Mouse (Mus musculus): ENCODE measurements around the gene Dynlrb1. TPM values are rescaled to one million over a fixed set of nuclear protein-coding genes. Genes with fewer than 3 reads are reported as not detected.
A peak's percentile ranks its signal among the peaks of the same experiment; 100 is the strongest.

Gene Dynlrb1
- polyA plus RNA-seq, 1 experiment from 2014 or later, result 119 TPM

GRCm38 (mm10) chr2:155249588-155249987 lies 13.3 kb downstream of the Dynlrb1 start:
- ATAC-seq (ENCODE audit: insufficient read depth), result no peak
- H3K9me3 ChIP-seq (replicated peaks), result no peaks in the 10 kb centered on the region
- peaks cover 59% of the 10 kb centered on the region for H3K36me3 ChIP-seq (replicated peaks)
- no peaks in the 10 kb centered on the region for H3K4me1 ChIP-seq (replicated peaks)
- H3K9ac ChIP-seq, result no peak overlapping the region
- no peak overlapping the region for H3K27ac ChIP-seq (replicated peaks)
- 69% methylated on average over 5 of the region's 5 CpGs for WGBS (ENCODE audit: insufficient replicate concordance)
- no peaks in the 10 kb centered on the region for H3K27me3 ChIP-seq
- no peak overlapping the region for H3K4me2 ChIP-seq
- H3K4me3 ChIP-seq (replicated peaks), result no peak overlapping the region

GRCm38 (mm10) chr2:155265526-155265925 lies 29.2 kb downstream of the Dynlrb1 start:
- Histone ChIP-seq H3K4me2 (no peak overlapping the region), H3K27ac (replicated peaks) (no peak overlapping the region), H3K4me3 (replicated peaks) (no peak overlapping the region), H3K9me3 (replicated peaks) (no peaks in the 10 kb centered on the region), H3K4me1 (replicated peaks) (0 out of 2 replicates have a peak, but pooled peaks cover 5% of the 10 kb centered on the region), H3K9ac (no peak overlapping the region), H3K27me3 (no peaks in the 10 kb centered on the region), H3K36me3 (replicated peaks) (no peaks in the 10 kb centered on the region)
- WGBS (ENCODE audit: insufficient replicate concordance), result 60% methylated on average over 6 of the region's 6 CpGs
- ATAC-seq (ENCODE audit: insufficient read depth), result no peak

- Histone ChIP-seq H3K4me2 (no peak overlapping the region), H3K27me3 (no peaks in the 10 kb centered on the region), H3K27ac (replicated peaks) (no peak overlapping the region), H3K4me1 (replicated peaks) (0 out of 2 replicates have a peak, but pooled peaks cover 5% of the 10 kb centered on the region), H3K9me3 (replicated peaks) (no peaks in the 10 kb centered on the region), H3K36me3 (replicated peaks) (no peaks in the 10 kb centered on the region), H3K4me3 (replicated peaks) (no peak overlapping the region), H3K9ac (no peak overlapping the region)
- no peak; the same call in 1 of the 2 replicates for ATAC-seq (ENCODE audit: insufficient read depth)
- WGBS (ENCODE audit: insufficient replicate concordance), result 57% methylated on average over 5 of the region's 5 CpGs
Measured at GRCm38 (mm10) chr2:155266896-155267295, 30.6 kb downstream of the Dynlrb1 start.

GRCm38 (mm10) chr2:155271957-155272356 lies 35.6 kb downstream of the Dynlrb1 start:
- Histone ChIP-seq H3K4me3 (replicated peaks) (no peak overlapping the region), H3K4me2 (no peak overlapping the region), H3K9me3 (replicated peaks) (no peaks in the 10 kb centered on the region), H3K27me3 (no peaks in the 10 kb centered on the region), H3K9ac (no peak overlapping the region), H3K36me3 (replicated peaks) (no peaks in the 10 kb centered on the region), H3K27ac (replicated peaks) (no peak overlapping the region), H3K4me1 (replicated peaks) (peaks cover 14% of the 10 kb centered on the region)
- WGBS (ENCODE audit: insufficient replicate concordance), result 65% methylated on average over 6 of the region's 6 CpGs
- ATAC-seq (ENCODE audit: insufficient read depth), result no peak

GRCm38 (mm10) chr2:155272396-155273170 lies 36.2 kb downstream of the Dynlrb1 start:
- Histone ChIP-seq H3K27ac (replicated peaks) (no peak overlapping the region), H3K27me3 (no peaks in the 10 kb centered on the region), H3K9ac (no peak overlapping the region), H3K4me2 (no peak overlapping the region), H3K4me3 (replicated peaks) (no peak overlapping the region), H3K4me1 (replicated peaks) (peaks cover 19% of the 10 kb centered on the region), H3K36me3 (replicated peaks) (no peaks in the 10 kb centered on the region), H3K9me3 (replicated peaks) (no peaks in the 10 kb centered on the region)
- WGBS (ENCODE audit: insufficient replicate concordance), result 66% methylated on average over 10 of the region's 10 CpGs
- no peak for ATAC-seq (ENCODE audit: insufficient read depth)

- Histone ChIP-seq H3K4me1 (replicated peaks) (peaks cover 21% of the 10 kb centered on the region), H3K4me3 (replicated peaks) (no peak overlapping the region), H3K27me3 (no peaks in the 10 kb centered on the region), H3K9me3 (replicated peaks) (no peaks in the 10 kb centered on the region), H3K4me2 (no peak overlapping the region), H3K9ac (no peak overlapping the region), H3K36me3 (replicated peaks) (no peaks in the 10 kb centered on the region; the same call in 1 of the 2 replicates), H3K27ac (replicated peaks) (no peak overlapping the region)
- WGBS (ENCODE audit: insufficient replicate concordance), result 75% methylated on average over 8 of the region's 8 CpGs
- ATAC-seq (ENCODE audit: insufficient read depth), result no peak
Measured at GRCm38 (mm10) chr2:155273603-155274002, 37.3 kb downstream of the Dynlrb1 start.

GRCm38 (mm10) chr2:155276195-155276594 lies 39.9 kb downstream of the Dynlrb1 start, which contains the start of gene Map1lc3a:
Map1lc3a (plus strand) TSS chr2:155276297.
- H3K27me3 ChIP-seq, result no peaks in the 10 kb centered on the region
- 1% methylated on average over 47 of the region's 47 CpGs for WGBS (ENCODE audit: insufficient replicate concordance)
- peak within 1 kb of the TSS; percentile 71 for H3K27ac ChIP-seq (replicated peaks)
- peak; percentile 85 for ATAC-seq (ENCODE audit: insufficient read depth)
- peak within 1 kb of the TSS; percentile 77 for H3K9ac ChIP-seq
- H3K4me3 ChIP-seq (replicated peaks), result peak within 1 kb of the TSS; percentile 88
- no peaks in the 10 kb centered on the region for H3K9me3 ChIP-seq (replicated peaks)
- peaks cover 7% of the 10 kb centered on the region; the same call in 1 of the 2 replicates for H3K36me3 ChIP-seq (replicated peaks)
- peak within 1 kb of the TSS; percentile 96 for H3K4me2 ChIP-seq
- peaks cover 21% of the 10 kb centered on the region for H3K4me1 ChIP-seq (replicated peaks)

GRCm38 (mm10) chr2:155276621-155277175 lies 40.4 kb downstream of the Dynlrb1 start:
- WGBS (ENCODE audit: insufficient replicate concordance), result under 1% methylated on average over 48 of the region's 49 CpGs
- peak overlapping the region; percentile 71 for H3K27ac ChIP-seq (replicated peaks)
- peaks cover 7% of the 10 kb centered on the region; the same call in 1 of the 2 replicates for H3K36me3 ChIP-seq (replicated peaks)
- H3K9me3 ChIP-seq (replicated peaks), result no peaks in the 10 kb centered on the region
- ATAC-seq (ENCODE audit: insufficient read depth), result peak; percentile 92
- peak overlapping the region; percentile 96 for H3K4me2 ChIP-seq
- no peaks in the 10 kb centered on the region for H3K27me3 ChIP-seq
- H3K9ac ChIP-seq, result peak overlapping the region; percentile 77
- H3K4me3 ChIP-seq (replicated peaks), result peak overlapping the region; percentile 88
- H3K4me1 ChIP-seq (replicated peaks), result peaks cover 21% of the 10 kb centered on the region

- no peak for ATAC-seq (ENCODE audit: insufficient read depth)
- peaks cover 21% of the 10 kb centered on the region for H3K4me1 ChIP-seq (replicated peaks)
- no peak overlapping the region for H3K4me2 ChIP-seq
- peak overlapping the region; percentile 88; the same call in 1 of the 2 replicates for H3K4me3 ChIP-seq (replicated peaks)
- no peaks in the 10 kb centered on the region for H3K27me3 ChIP-seq
- WGBS (ENCODE audit: insufficient replicate concordance), result 68% methylated on average over 2 of the region's 2 CpGs
- H3K9ac ChIP-seq, result no peak overlapping the region
- no peak overlapping the region for H3K27ac ChIP-seq (replicated peaks)
- H3K9me3 ChIP-seq (replicated peaks), result no peaks in the 10 kb centered on the region
- peaks cover 7% of the 10 kb centered on the region; the same call in 1 of the 2 replicates for H3K36me3 ChIP-seq (replicated peaks)
Measured at GRCm38 (mm10) chr2:155277721-155278120, 41.4 kb downstream of the Dynlrb1 start.

GRCm38 (mm10) chr2:155278361-155278760 lies 42.0 kb downstream of the Dynlrb1 start:
- 85% methylated on average over 7 of the region's 7 CpGs for WGBS (ENCODE audit: insufficient replicate concordance)

GRCm38 (mm10) chr2:155279163-155279562 lies 42.8 kb downstream of the Dynlrb1 start:
- H3K9ac ChIP-seq, result no peak overlapping the region
- no peaks in the 10 kb centered on the region for H3K9me3 ChIP-seq (replicated peaks)
- no peak overlapping the region for H3K4me2 ChIP-seq
- H3K27ac ChIP-seq (replicated peaks), result no peak overlapping the region
- H3K27me3 ChIP-seq, result no peaks in the 10 kb centered on the region
- no peak overlapping the region for H3K4me3 ChIP-seq (replicated peaks)
- peaks cover 7% of the 10 kb centered on the region; the same call in 1 of the 2 replicates for H3K36me3 ChIP-seq (replicated peaks)
- H3K4me1 ChIP-seq (replicated peaks), result peaks cover 21% of the 10 kb centered on the region
- 82% methylated on average over 4 of the region's 4 CpGs for WGBS (ENCODE audit: insufficient replicate concordance)
- ATAC-seq (ENCODE audit: insufficient read depth), result no peak

More at GRCm38 (mm10) chr2:155278361-155278760, 42.0 kb downstream of the Dynlrb1 start:
- H3K36me3 ChIP-seq (replicated peaks), result peaks cover 7% of the 10 kb centered on the region; the same call in 1 of the 2 replicates
- H3K27me3 ChIP-seq, result no peaks in the 10 kb centered on the region
- no peak for ATAC-seq (ENCODE audit: insufficient read depth)
- H3K9ac ChIP-seq, result no peak overlapping the region
- H3K4me1 ChIP-seq (replicated peaks), result peaks cover 21% of the 10 kb centered on the region
- H3K9me3 ChIP-seq (replicated peaks), result no peaks in the 10 kb centered on the region
- no peak overlapping the region for H3K27ac ChIP-seq (replicated peaks)
- H3K4me2 ChIP-seq, result no peak overlapping the region
- no peak overlapping the region for H3K4me3 ChIP-seq (replicated peaks)
